Mouse (Mus musculus): ENCODE measurements at regions not wholly inside any gene's neighbourhood (a gene's known extent, or its start where the extent isn't known, plus 50 kb on each side); places are given as distances from the start of the nearest gene placed in this dataset.
"Not testable (repeated sequence)": the region's sequence is repeated elsewhere in the genome, so short reads cannot be mapped to it uniquely, and the experiment has no call there.

- Histone ChIP-seq H3K27ac (ENCODE audit: low read depth, low read length) (0 out of 2 replicates have a peak overlapping the region, but pooled peaks have one; percentile 57), H3K9me3 (ENCODE audit: low read length) (no peaks in the 10 kb centered on the region), H3K4me1 (ENCODE audit: insufficient read depth) (no peaks in the 10 kb centered on the region), H3K27me3 (ENCODE audit: insufficient read depth, low read length) (no peaks in the 10 kb centered on the region), H3K36me3 (ENCODE audit: insufficient read depth) (no peaks in the 10 kb centered on the region), H3K9ac (no peak overlapping the region), H3K4me2 (ENCODE audit: low read depth) (no peak overlapping the region), H3K4me3 (ENCODE audit: low read depth, low read length) (no peak overlapping the region)
- TF ChIP-seq CTCF (IDR thresholded peaks at IDR 0.05; ENCODE audit: low read depth), result no peak
- peak; percentile 73 for DNase-seq
- ATAC-seq, result peak; percentile 95
- WGBS, result 50% methylated on average over 10 of the region's 10 CpGs
Observed at GRCm38 (mm10) chr1:88794926-88795325, 92.9 kb upstream of the Arl4c start.

GRCm38 (mm10) chr1:88798473-88798872, 96.5 kb upstream of the Arl4c start:
- Histone ChIP-seq H3K4me1 (ENCODE audit: insufficient read depth) (no peaks in the 10 kb centered on the region), H3K4me3 (ENCODE audit: low read depth, low read length) (no peak overlapping the region), H3K36me3 (ENCODE audit: insufficient read depth) (no peaks in the 10 kb centered on the region), H3K4me2 (ENCODE audit: low read depth) (no peak overlapping the region), H3K27me3 (ENCODE audit: insufficient read depth, low read length) (no peaks in the 10 kb centered on the region), H3K27ac (ENCODE audit: low read depth, low read length) (no peak overlapping the region), H3K9me3 (ENCODE audit: low read length) (no peaks in the 10 kb centered on the region), H3K9ac (no peak overlapping the region)
- DNase-seq (no peak), ATAC-seq (no peak)
- 74% methylated on average over 14 of the region's 14 CpGs for WGBS
- TF ChIP-seq CTCF (IDR thresholded peaks at IDR 0.05; ENCODE audit: low read depth), result no peak

- Histone ChIP-seq H3K4me3 (ENCODE audit: low read depth, low read length) (no peak overlapping the region), H3K27ac (ENCODE audit: low read depth, low read length) (no peak overlapping the region), H3K4me1 (ENCODE audit: insufficient read depth) (no peaks in the 10 kb centered on the region), H3K4me2 (ENCODE audit: low read depth) (no peak overlapping the region), H3K9me3 (ENCODE audit: low read length) (no peaks in the 10 kb centered on the region), H3K9ac (no peak overlapping the region), H3K36me3 (ENCODE audit: insufficient read depth) (no peaks in the 10 kb centered on the region), H3K27me3 (ENCODE audit: insufficient read depth, low read length) (no peaks in the 10 kb centered on the region)
- ATAC-seq, result no peak
- no peak for TF ChIP-seq CTCF (IDR thresholded peaks at IDR 0.05; ENCODE audit: low read depth)
- DNase-seq, result no peak
- WGBS, result 40% methylated on average over 8 of the region's 8 CpGs
Observed at GRCm38 (mm10) chr1:88798874-88799273, 96.9 kb upstream of the Arl4c start.

GRCm38 (mm10) chr1:88799343-88799742, 97.3 kb upstream of the Arl4c start:
- Histone ChIP-seq H3K4me2 (ENCODE audit: low read depth) (no peak overlapping the region), H3K27me3 (ENCODE audit: insufficient read depth, low read length) (no peaks in the 10 kb centered on the region), H3K4me1 (ENCODE audit: insufficient read depth) (no peaks in the 10 kb centered on the region), H3K4me3 (ENCODE audit: low read depth, low read length) (no peak overlapping the region), H3K36me3 (ENCODE audit: insufficient read depth) (no peaks in the 10 kb centered on the region), H3K9me3 (ENCODE audit: low read length) (no peaks in the 10 kb centered on the region), H3K9ac (no peak overlapping the region), H3K27ac (ENCODE audit: low read depth, low read length) (no peak overlapping the region)
- DNase-seq (no peak), ATAC-seq (no peak)
- TF ChIP-seq CTCF (IDR thresholded peaks at IDR 0.05; ENCODE audit: low read depth), result no peak
- 30% methylated on average over 7 of the region's 7 CpGs for WGBS

GRCm38 (mm10) chr1:88799789-88800188, 97.8 kb upstream of the Arl4c start:
- no peaks in the 10 kb centered on the region for H3K36me3 ChIP-seq (ENCODE audit: insufficient read depth)
- no peak overlapping the region for H3K9ac ChIP-seq
- DNase-seq (no peak), ATAC-seq (no peak)
- no peaks in the 10 kb centered on the region for H3K27me3 ChIP-seq (ENCODE audit: insufficient read depth, low read length)
- H3K4me1 ChIP-seq (ENCODE audit: insufficient read depth), result no peaks in the 10 kb centered on the region
- no peak overlapping the region for H3K27ac ChIP-seq (ENCODE audit: low read depth, low read length)
- H3K9me3 ChIP-seq (ENCODE audit: low read length), result no peaks in the 10 kb centered on the region
- WGBS, result 32% methylated on average over 8 of the region's 8 CpGs
- no peak for TF ChIP-seq CTCF (IDR thresholded peaks at IDR 0.05; ENCODE audit: low read depth)
- no peak overlapping the region for H3K4me3 ChIP-seq (ENCODE audit: low read depth, low read length)
- no peak overlapping the region for H3K4me2 ChIP-seq (ENCODE audit: low read depth)

- Histone ChIP-seq H3K27ac (ENCODE audit: low read depth, low read length) (no peak overlapping the region), H3K36me3 (ENCODE audit: insufficient read depth) (no peaks in the 10 kb centered on the region), H3K27me3 (ENCODE audit: insufficient read depth, low read length) (no peaks in the 10 kb centered on the region), H3K9me3 (ENCODE audit: low read length) (no peaks in the 10 kb centered on the region), H3K4me2 (ENCODE audit: low read depth) (no peak overlapping the region), H3K9ac (no peak overlapping the region), H3K4me3 (ENCODE audit: low read depth, low read length) (no peak overlapping the region), H3K4me1 (ENCODE audit: insufficient read depth) (no peaks in the 10 kb centered on the region)
- no peak for TF ChIP-seq CTCF (IDR thresholded peaks at IDR 0.05; ENCODE audit: low read depth)
- ATAC-seq, result no peak
- 50% methylated on average over 5 of the region's 5 CpGs for WGBS
- no peak for DNase-seq
Observed at GRCm38 (mm10) chr1:88800411-88800810, 98.4 kb upstream of the Arl4c start.

- ATAC-seq, result not testable (repeated sequence)
Observed at GRCm38 (mm10) chr1:88801151-88801550, 99.1 kb upstream of the Arl4c start.

GRCm38 (mm10) chr1:88806960-88807359, 104.9 kb upstream of the Arl4c start:
- Histone ChIP-seq H3K4me2 (ENCODE audit: low read depth) (no peak overlapping the region), H3K27ac (ENCODE audit: low read depth, low read length) (no peak overlapping the region), H3K9ac (no peak overlapping the region), H3K4me3 (ENCODE audit: low read depth, low read length) (no peak overlapping the region), H3K36me3 (ENCODE audit: insufficient read depth) (no peaks in the 10 kb centered on the region), H3K27me3 (ENCODE audit: insufficient read depth, low read length) (no peaks in the 10 kb centered on the region), H3K4me1 (ENCODE audit: insufficient read depth) (no peaks in the 10 kb centered on the region), H3K9me3 (ENCODE audit: low read length) (no peaks in the 10 kb centered on the region)
- ATAC-seq (no peak), DNase-seq (no peak)
- peak; percentile 37; the same call in 1 of the 2 replicates for TF ChIP-seq CTCF (IDR thresholded peaks at IDR 0.05; ENCODE audit: low read depth)
- WGBS, result 58% methylated on average over 6 of the region's 6 CpGs

More at GRCm38 (mm10) chr1:88801151-88801550, 99.1 kb upstream of the Arl4c start:
- not testable (repeated sequence) for H3K4me1 ChIP-seq (ENCODE audit: insufficient read depth); H3K4me2 ChIP-seq (ENCODE audit: low read depth); H3K9me3 ChIP-seq (ENCODE audit: low read length); H3K27me3 ChIP-seq (ENCODE audit: insufficient read depth, low read length); H3K36me3 ChIP-seq (ENCODE audit: insufficient read depth); H3K27ac ChIP-seq (ENCODE audit: low read depth, low read length); H3K4me3 ChIP-seq (ENCODE audit: low read depth, low read length); DNase-seq; H3K9ac ChIP-seq

Data from forebrain, postnatal 0 days (tissue).